7 mouse cellular contexts compared by ENCODE assay signal in genomic region chr2:101885768-101886438, GRCm38 (mm10). TPM values are rescaled to one million over a fixed set of nuclear protein-coding genes. Genes with fewer than 3 reads are reported as not detected.
A peak's percentile ranks its signal among the peaks of the same experiment; 100 is the strongest.
DNase-seq lines count a peak whose midpoint lies in the region; ATAC-seq lines count a peak whose summit lies in the region.

Gene Commd9 (plus strand): TSS chr2:101886247.

- H3K9ac ChIP-seq in embryonic facial prominence, embryonic 12.5 days: peak within 1 kb of the TSS; percentile 59
- H3K9ac ChIP-seq in limb, embryonic 11.5 days (ENCODE audit: low read length): peak within 1 kb of the TSS; percentile 58
- peak within 1 kb of the TSS; percentile 42 for H3K9ac ChIP-seq in midbrain, embryonic 14.5 days (replicated peaks; ENCODE audit: low read length)

- H3K4me2 ChIP-seq in embryonic facial prominence, embryonic 12.5 days (replicated peaks): peak within 1 kb of the TSS; percentile 56
- peak within 1 kb of the TSS; percentile 76 for H3K4me2 ChIP-seq in limb, embryonic 11.5 days (ENCODE audit: low read depth, severe bottlenecking)
- peak within 1 kb of the TSS; percentile 65 for H3K4me2 ChIP-seq in midbrain, embryonic 14.5 days (ENCODE audit: low read length)

- no peaks in the 10 kb centered on the region for H3K9me3 ChIP-seq in embryonic facial prominence, embryonic 12.5 days
- H3K9me3 ChIP-seq in limb, embryonic 11.5 days (ENCODE audit: control insufficient read depth, low read length): no peaks in the 10 kb centered on the region
- no peaks in the 10 kb centered on the region for H3K9me3 ChIP-seq in midbrain, embryonic 14.5 days (ENCODE audit: control insufficient read depth, low read length)

- DNase-seq in adrenal gland, postnatal 25 days: peak; percentile 90
- peak; percentile 99 for DNase-seq in heart, adult 11 months
- peak; percentile 94 for DNase-seq in kidney, adult 18-20 months
- DNase-seq in limb, embryonic 11.5 days (ENCODE audit: low spot score): peak; percentile 94
- peak; percentile 96 for DNase-seq in midbrain, embryonic 14.5 days
- DNase-seq in spleen, adult 18-20 months: peak; percentile 89 to 92

- H3K27me3 ChIP-seq in embryonic facial prominence, embryonic 12.5 days: 0 out of 2 replicates have a peak, but pooled peaks cover 3% of the 10 kb centered on the region
- no peaks in the 10 kb centered on the region for H3K27me3 ChIP-seq in limb, embryonic 11.5 days (ENCODE audit: control insufficient read depth, insufficient read depth, low read length)
- H3K27me3 ChIP-seq in midbrain, embryonic 14.5 days (ENCODE audit: control insufficient read depth, insufficient read depth, low read length): no peaks in the 10 kb centered on the region

- peak within 1 kb of the TSS; percentile 61 for H3K4me3 ChIP-seq in embryonic facial prominence, embryonic 12.5 days
- peak within 1 kb of the TSS; percentile 64 for H3K4me3 ChIP-seq in limb, embryonic 11.5 days (ENCODE audit: low read depth, low read length)
- H3K4me3 ChIP-seq in midbrain, embryonic 14.5 days (replicated peaks; ENCODE audit: low read depth, low read length): peak within 1 kb of the TSS; percentile 46

- H3K27ac ChIP-seq in embryonic facial prominence, embryonic 12.5 days: no peak within 1 kb of the TSS
- H3K27ac ChIP-seq in limb, embryonic 11.5 days (replicated peaks; ENCODE audit: low read depth, low read length): no peak within 1 kb of the TSS
- 0 out of 2 replicates have a peak within 1 kb of the TSS, but pooled peaks have one; percentile 23 for H3K27ac ChIP-seq in midbrain, embryonic 14.5 days (replicated peaks; ENCODE audit: low read depth, low read length)

- peaks cover 4% of the 10 kb centered on the region for H3K4me1 ChIP-seq in embryonic facial prominence, embryonic 12.5 days
- H3K4me1 ChIP-seq in limb, embryonic 11.5 days (ENCODE audit: control insufficient read depth, insufficient read depth, low read length): peaks cover 5% of the 10 kb centered on the region; the same call in 1 of the 2 replicates
- H3K4me1 ChIP-seq in midbrain, embryonic 14.5 days (ENCODE audit: control insufficient read depth, insufficient read depth, low read length): peaks cover 9% of the 10 kb centered on the region

- WGBS in embryonic facial prominence, embryonic 12.5 days: 12% methylated on average over 22 of the region's 22 CpGs
- WGBS in limb, embryonic 11.5 days: 13% methylated on average over 22 of the region's 22 CpGs
- 13% methylated on average over 22 of the region's 22 CpGs for WGBS in midbrain, embryonic 14.5 days

- peak; percentile 93 for ATAC-seq in embryonic facial prominence, embryonic 12.5 days (ENCODE audit: insufficient number of reproducible peaks, insufficient read depth, low FRiP score, low TSS enrichment)
- ATAC-seq in limb, embryonic 11.5 days (ENCODE audit: insufficient number of reproducible peaks, low FRiP score, low TSS enrichment, low read depth): peak; percentile 95
- peak; percentile 97 for ATAC-seq in midbrain, embryonic 14.5 days (ENCODE audit: low FRiP score, low TSS enrichment)

- H3K36me3 ChIP-seq in embryonic facial prominence, embryonic 12.5 days: no peaks in the 10 kb centered on the region
- no peaks in the 10 kb centered on the region for H3K36me3 ChIP-seq in limb, embryonic 11.5 days (ENCODE audit: control insufficient read depth, insufficient read depth, low read length)
- no peaks in the 10 kb centered on the region for H3K36me3 ChIP-seq in midbrain, embryonic 14.5 days (ENCODE audit: control insufficient read depth, insufficient read depth, low read length)

RNA-seq across cellular contexts. Expression of gene Commd9, which starts in this region (rescaled TPM):
- 45.3 and 49.6 TPM in 2 replicates for total RNA-seq in adrenal gland, postnatal 25 days (2021)
- 62.8 and 65.3 TPM in 2 replicates for polyA plus RNA-seq in embryonic facial prominence, embryonic 12.5 days (2016; fragmentation: Nextera tagmentation; extraction: Ambion mirVana)
- 61.1 and 65.2 TPM in 2 replicates for polyA plus RNA-seq in limb, embryonic 11.5 days (2014; fragmentation: Nextera tagmentation; extraction: Ambion mirVana)
- 109 and 110 TPM in 2 replicates for polyA plus RNA-seq in midbrain, embryonic 14.5 days (2014; fragmentation: Nextera tagmentation; extraction: Ambion mirVana)
